Mouse (Mus musculus): ENCODE results near the gene Zzef1.

GRCm38 (mm10) chr11:72866446-72866845 lies 70.4 kb downstream of the Zzef1 start:
- TF ChIP-seq POLR2A (IDR thresholded peaks at IDR 0.05; ENCODE audit: control insufficient read depth, low read depth, low read length) = no peak
- TF ChIP-seq CTCF (IDR thresholded peaks at IDR 0.05; ENCODE audit: control insufficient read depth, insufficient read depth, insufficient replicate concordance, low read depth, low read length) = no peak
